Mouse (Mus musculus): ENCODE data around the gene Vmn1r218.
"Not testable (repeated sequence)": the region's sequence is repeated elsewhere in the genome, so short reads cannot be mapped to it uniquely, and the experiment has no call there.

DNA sequence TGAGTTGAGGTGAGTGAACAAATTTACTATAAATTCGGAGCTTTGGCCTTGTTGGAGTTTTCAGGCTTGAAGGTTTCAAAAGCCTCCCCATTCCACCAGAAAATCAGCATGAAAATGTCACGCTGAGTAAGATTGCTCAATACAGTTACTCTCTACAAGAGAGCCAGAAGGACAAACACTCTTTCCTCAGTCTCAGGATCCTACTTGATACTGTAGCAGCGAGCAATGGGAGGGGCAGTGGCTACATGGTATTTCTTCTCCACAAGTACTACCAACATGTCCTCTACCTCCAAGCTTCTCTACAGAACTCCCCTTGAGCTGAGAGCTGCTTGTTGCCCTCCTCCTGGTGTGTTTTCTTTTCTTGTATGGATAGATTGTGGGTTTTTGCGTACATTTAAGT is 33.5 kb downstream of the Vmn1r218 start:
- not testable (repeated sequence) for TF ChIP-seq CTCF (conservative IDR thresholded peaks at IDR 0.05; ENCODE audit: insufficient read depth, insufficient read length, low read depth, low read length); POLR2A (IDR thresholded peaks at IDR 0.05; ENCODE audit: low read depth, low read length)

Measured in kidney, adult 2 months (tissue).